Mouse (Mus musculus) bone marrow, adult 2 months (tissue): ENCODE results near the gene Mmp23. TPM values are rescaled to one million over a fixed set of nuclear protein-coding genes. Genes with fewer than 3 reads are reported as not detected.
A peak's percentile ranks its signal among the peaks of the same experiment; 100 is the strongest.

Experiments
- H3K27ac ChIP-seq: fragments of 200-500 bp; 2 replicates; pipeline ENCODE4 v1.5.1; 2012; ENCODE audit warnings: low read depth, mild to moderate bottlenecking, control low read depth, inconsistent platforms, low read length; ENCODE audit not compliant: control insufficient read depth, poor library complexity, insufficient read depth
- H3K4me1 ChIP-seq: fragments of 200-500 bp; 2 replicates; pipeline ENCODE4 v1.6.1; 2011; ENCODE audit warnings: low read length; ENCODE audit not compliant: control insufficient read depth, insufficient read depth
- H3K4me3 ChIP-seq: fragments of 200-500 bp; replicated peaks from 2 replicates; pipeline ENCODE3; 2011; ENCODE audit warnings: mild to moderate bottlenecking, low read depth, low read length, control low read depth; ENCODE audit not compliant: control insufficient read depth
- CTCF ChIP-seq: fragments of 200-500 bp; IDR thresholded peaks from 2 replicates; pipeline ENCODE4 v1.5.1; 2011; ENCODE audit warnings: low read length, control low read depth; ENCODE audit not compliant: control insufficient read depth, insufficient read depth
- POLR2A ChIP-seq: fragments of 200-500 bp; IDR thresholded peaks from 2 replicates; pipeline ENCODE4 v1.6.1; 2011; ENCODE audit warnings: low read depth, mild to moderate bottlenecking, control low read depth, low read length, borderline replicate concordance; ENCODE audit not compliant: control insufficient read depth
- WGBS: fragments of 180-500 bp; shearing (Covaris S2); methylation state at CpG from one replicate; pipeline ENCODE4 v1.1.7; 2018; 5-methylcytosine and 5-hydroxymethylcytosine counted together
- polyA plus RNA-seq: library from polyadenylated mRNA; stranded (reverse); fragments of >200 nt; gene quantifications from 2 replicates; pipeline ENCODE4 v1.2.4, GENCODE M21; 2011; ENCODE audit warnings: low replicate concordance; ENCODE audit not compliant: missing spikeins, insufficient read depth, insufficient read length

Gene Mmp23
- polyA plus RNA-seq, 1 experiment = 5.6 TPM

DNA sequence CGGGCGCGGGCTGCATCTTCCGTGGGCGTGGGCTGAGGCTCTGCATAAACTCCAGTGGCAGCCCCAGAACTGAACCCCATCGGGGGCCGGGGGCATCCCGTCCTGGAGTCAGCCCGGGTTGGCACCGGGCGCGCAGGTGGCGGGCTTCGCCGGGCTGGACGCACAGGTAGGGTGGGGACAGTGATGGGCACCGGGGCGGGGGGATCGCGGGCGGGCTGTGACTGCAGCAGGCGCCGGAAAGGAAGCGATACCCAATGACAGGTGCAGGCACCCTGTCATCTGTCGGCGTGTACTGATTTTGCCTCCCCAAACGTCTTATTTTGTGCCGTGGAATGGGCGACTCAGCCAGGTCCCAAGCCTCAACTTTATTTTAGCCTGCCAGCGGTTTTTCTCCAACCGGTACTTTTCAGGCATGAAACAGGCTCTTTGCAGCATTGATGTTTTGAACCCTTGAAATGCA is 51.2 kb downstream of the Mmp23 start:
- Histone ChIP-seq H3K4me3 (peak overlapping the region; percentile 75), H3K27ac (peak overlapping the region; percentile 90), H3K4me1 (no peaks in the 10 kb centered on the region; the same call in 1 of the 2 replicates)
- under 1% methylated on average over 31 of the region's 31 CpGs for WGBS
- TF ChIP-seq CTCF (no peak), POLR2A (0 out of 2 replicates have a peak, but pooled peaks have one; percentile 1)

DNA sequence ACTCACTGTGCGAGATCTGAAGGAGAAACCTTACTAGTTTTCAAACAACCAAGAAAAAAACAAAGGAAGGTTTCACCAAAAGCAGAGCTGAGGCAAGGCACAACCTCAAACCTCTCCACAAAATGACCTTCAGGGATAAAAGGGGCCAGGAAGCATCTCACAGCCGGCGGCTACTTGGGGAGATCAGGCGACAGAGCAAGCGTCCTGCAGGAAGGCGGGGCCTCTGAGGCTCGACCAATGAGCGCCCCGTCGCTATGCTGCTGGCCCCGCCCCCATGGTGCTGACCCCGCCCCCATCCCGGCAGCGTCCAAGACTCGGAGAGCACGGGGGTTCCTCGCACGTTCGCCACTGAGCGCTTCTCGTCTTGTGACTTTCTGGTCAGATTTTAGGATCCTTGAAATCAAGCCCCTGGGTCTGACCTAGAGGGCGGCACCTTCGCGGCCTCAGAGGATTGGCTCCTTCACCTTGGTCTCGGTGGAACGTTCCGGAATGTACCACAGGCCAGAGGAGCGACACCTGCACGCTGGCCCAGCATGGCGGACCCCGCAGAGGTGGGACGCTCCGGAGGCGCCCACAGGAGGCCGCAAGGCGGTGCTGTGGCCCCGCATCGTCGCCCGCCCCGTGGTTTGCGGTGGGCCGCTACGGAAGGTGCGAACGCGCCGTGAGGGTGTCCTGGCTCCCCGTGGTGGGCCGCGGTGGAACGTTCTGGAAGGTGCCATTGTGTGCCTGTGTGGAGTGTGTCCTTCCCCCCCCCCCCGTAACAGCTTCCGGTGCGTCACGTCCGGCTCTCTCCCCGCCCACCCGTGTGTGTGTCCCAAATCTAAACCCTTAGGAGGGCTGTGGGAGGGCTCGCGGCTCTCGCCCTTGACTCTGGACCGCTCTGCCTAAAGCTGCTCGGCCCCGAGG is 51.8 kb downstream of the Mmp23 start, which contains the start of gene Slc35e2:
Slc35e2 (plus strand) TSS at position 326 of the 906 bp plus-strand sequence.
- TF ChIP-seq POLR2A (peak; percentile 60), CTCF (0 out of 2 replicates have a peak, but pooled peaks have one; percentile 16)
- Histone ChIP-seq H3K27ac (peak within 1 kb of the TSS; percentile 91), H3K4me1 (peaks cover 1% of the 10 kb centered on the region; the same call in 1 of the 2 replicates), H3K4me3 (peak within 1 kb of the TSS; percentile 75)
- under 1% methylated on average over 65 of the region's 65 CpGs for WGBS

Other genes with a start within 250 kb of the Mmp23 start
- gene Cfap74, start 244.2 kb downstream of the Mmp23 start, polyA plus RNA-seq = 0.54 and 0.85 TPM in 2 replicates
- gene Tmem52, start 184.3 kb downstream of the Mmp23 start, polyA plus RNA-seq = not detected in 2 replicates
- gene Gnb1, start 162.0 kb downstream of the Mmp23 start, polyA plus RNA-seq = 78.1 and 115 TPM in 2 replicates
- 28.2 and 52.6 TPM in 2 replicates for gene Nadk, start 91.0 kb downstream of the Mmp23 start, polyA plus RNA-seq
- gene Slc35e2, start 52.0 kb downstream of the Mmp23 start, polyA plus RNA-seq = 7.4 and 8.4 TPM in 2 replicates
- gene Cdk11b, start 28.5 kb downstream of the Mmp23 start, polyA plus RNA-seq = 132 and 202 TPM in 2 replicates
- gene Gm10563, start 8.0 kb downstream of the Mmp23 start, polyA plus RNA-seq = not detected in 2 replicates
- gene Mib2, start 15.8 kb upstream of the Mmp23 start, polyA plus RNA-seq = 15.0 and 29.1 TPM in 2 replicates
- gene Fndc10, start 41.0 kb upstream of the Mmp23 start, polyA plus RNA-seq = 0.90 and 3.0 TPM in 2 replicates
- gene Ssu72, start 51.4 kb upstream of the Mmp23 start, polyA plus RNA-seq = 28.5 and 53.2 TPM in 2 replicates
- 0.47 and 3.0 TPM in 2 replicates for gene Tmem240, start 81.4 kb upstream of the Mmp23 start, polyA plus RNA-seq
- gene Atad3a, start 107.7 kb upstream of the Mmp23 start, polyA plus RNA-seq = 31.8 and 32.9 TPM in 2 replicates
- gene Vwa1, start 121.3 kb upstream of the Mmp23 start, polyA plus RNA-seq = 0.97 TPM in 1 of 2 replicates, not detected in the other
- 0.93 and 1.1 TPM in 2 replicates for gene Tmem88b, start 132.5 kb upstream of the Mmp23 start, polyA plus RNA-seq
- 1.1 TPM in 1 of 2 replicates, not detected in the other for gene Ankrd65, start 137.1 kb upstream of the Mmp23 start, polyA plus RNA-seq
- 146 and 244 TPM in 2 replicates for gene Mrpl20, start 149.5 kb upstream of the Mmp23 start, polyA plus RNA-seq
- 92.0 and 149 TPM in 2 replicates for gene Ccnl2, start 159.1 kb upstream of the Mmp23 start, polyA plus RNA-seq
- gene Aurkaip1, start 177.9 kb upstream of the Mmp23 start, polyA plus RNA-seq = 53.9 and 114 TPM in 2 replicates
- gene Mxra8, start 186.3 kb upstream of the Mmp23 start, polyA plus RNA-seq = 8.1 and 12.4 TPM in 2 replicates
- 21.0 and 50.2 TPM in 2 replicates for gene Dvl1, start 194.0 kb upstream of the Mmp23 start, polyA plus RNA-seq
- 0.42 TPM in 1 of 2 replicates, not detected in the other for gene Tas1r3, start 210.0 kb upstream of the Mmp23 start, polyA plus RNA-seq
- gene Cptp, start 216.1 kb upstream of the Mmp23 start, polyA plus RNA-seq = 2.8 and 5.9 TPM in 2 replicates
- 22.2 and 49.5 TPM in 2 replicates for gene Ints11, start 216.2 kb upstream of the Mmp23 start, polyA plus RNA-seq
- 5.2 and 18.4 TPM in 2 replicates for gene Pusl1, start 238.4 kb upstream of the Mmp23 start, polyA plus RNA-seq
- gene Acap3, start 238.4 kb upstream of the Mmp23 start, polyA plus RNA-seq = 15.1 and 30.6 TPM in 2 replicates